Mouse (Mus musculus): ENCODE results near the gene Fgr. TPM values are rescaled to one million over a fixed set of nuclear protein-coding genes. Genes with fewer than 3 reads are reported as not detected.
A peak's percentile ranks its signal among the peaks of the same experiment; 100 is the strongest.

Fgr gene
- total RNA-seq, 2 experiments from 2014 or later = 0.31 to 0.60 TPM

DNA sequence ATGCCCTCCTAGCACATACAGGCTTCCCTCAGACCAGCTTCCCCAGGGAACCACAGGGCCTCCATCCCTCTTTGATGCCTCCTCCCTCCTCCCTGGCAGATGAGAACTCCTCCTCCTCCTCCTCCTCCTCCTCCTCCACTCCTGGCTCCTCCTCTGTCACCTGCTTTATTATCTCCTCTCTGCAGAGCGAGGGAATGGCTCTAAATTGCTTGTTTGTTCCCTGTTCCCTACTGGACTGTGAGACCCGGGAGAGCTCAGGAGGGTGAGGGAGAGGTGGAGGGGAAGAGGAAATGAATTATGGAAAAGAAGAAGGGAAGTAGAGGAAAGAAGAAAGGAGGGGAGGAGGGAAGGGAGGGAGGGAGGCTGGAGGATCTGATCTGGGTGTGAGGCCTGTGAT, 18.5 kb upstream of the Fgr start:
- intact Hi-C loops (cut with DNase I) = no loop called here
- DNase-seq = no peak

DNA sequence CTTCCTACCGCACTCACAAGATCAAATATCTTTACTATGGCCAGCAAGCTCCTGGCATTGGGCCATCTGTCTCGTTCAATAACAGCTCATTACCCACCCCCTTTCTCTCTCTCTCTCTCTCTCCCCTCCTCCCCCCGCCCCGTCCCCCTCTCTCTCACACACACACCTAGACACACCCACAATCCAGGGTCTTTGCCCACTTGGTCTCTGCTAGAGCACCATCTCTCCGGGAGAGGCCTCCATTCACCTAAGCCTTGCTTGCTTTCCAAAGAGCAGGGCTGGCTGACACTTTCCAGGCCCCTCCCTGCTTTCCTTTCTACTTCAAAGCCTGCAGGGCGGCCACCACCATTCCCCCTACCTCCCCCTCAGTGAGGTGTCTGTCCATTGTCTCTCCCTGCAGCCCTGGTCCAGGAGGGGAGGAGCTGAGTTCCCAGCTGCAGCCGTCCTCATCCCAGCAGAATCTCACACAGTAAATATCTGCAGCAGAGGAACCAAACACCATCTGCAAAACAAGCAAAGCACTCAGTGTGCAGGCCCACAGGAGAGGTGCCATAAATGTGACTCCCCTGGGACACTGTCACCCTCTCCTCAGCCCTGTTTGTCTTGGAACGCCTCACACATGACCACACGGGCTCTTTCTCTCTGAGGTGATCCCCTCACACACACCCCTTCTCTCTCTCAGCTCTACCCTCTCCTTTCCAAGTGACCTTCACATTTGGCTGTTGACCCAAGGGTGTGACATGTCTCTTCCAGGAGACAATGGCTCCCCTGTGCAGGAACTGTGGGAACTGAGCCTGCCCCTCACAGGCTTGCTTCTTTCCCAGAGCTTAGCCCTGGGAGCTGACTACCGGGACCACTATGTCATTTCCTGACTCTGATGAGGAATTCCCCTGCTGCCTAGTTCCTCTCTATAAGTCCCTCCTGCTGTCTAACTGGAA, 14.9 kb upstream of the Fgr start:
- intact Hi-C loops (cut with DNase I) = no loop called here
- peak; percentile 56 to 71 for DNase-seq

DNA sequence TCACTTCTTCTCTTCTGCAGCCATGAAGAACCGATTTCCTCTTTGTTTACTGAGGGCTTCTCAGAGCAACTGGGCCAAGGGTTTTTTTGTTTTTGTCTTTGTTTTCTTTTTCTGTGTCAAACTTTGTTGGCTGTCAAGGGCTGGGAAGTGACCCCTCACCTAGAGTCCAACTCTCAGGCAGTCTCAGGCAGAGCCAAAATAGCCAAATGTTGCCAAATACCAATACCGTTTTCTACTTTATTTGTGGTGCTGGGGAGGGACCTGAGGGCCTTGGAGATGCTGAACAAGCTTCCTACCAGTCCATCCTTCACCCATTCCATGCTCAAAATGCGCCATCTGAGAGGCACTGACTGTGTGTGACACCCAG, 14.2 kb upstream of the Fgr start:
- intact Hi-C loops (cut with DNase I) = loop anchor here (2.0 kb wide), 1 partner anchor 15 kb away; the partner anchor contains the start of gene Fgr
- DNase-seq = no peak

DNA sequence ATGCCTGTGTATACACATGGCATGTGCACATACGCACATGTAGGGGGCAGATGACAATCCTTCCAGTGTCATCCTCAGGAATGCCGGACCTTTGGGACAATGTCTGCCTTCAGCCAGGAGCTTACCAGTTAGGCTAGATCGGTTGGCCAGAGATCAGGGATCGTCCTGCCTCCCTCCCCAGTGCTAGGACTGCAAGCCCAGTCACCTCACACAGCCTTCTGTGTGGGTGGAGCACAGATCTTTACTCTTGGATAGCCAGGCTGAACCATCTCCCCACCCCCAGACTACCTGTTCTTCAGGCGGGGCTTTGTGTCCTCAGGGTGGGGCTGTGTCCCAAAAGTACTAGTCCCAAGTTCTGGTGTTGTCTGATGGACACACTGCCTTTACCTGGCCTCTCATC, 13.6 kb upstream of the Fgr start:
- intact Hi-C loops (cut with DNase I) = loop anchor here (2.0 kb wide), 1 partner anchor 14 kb away; the partner anchor contains the start of gene Fgr
- peak in 1 of 2 experiments; percentile 30 for DNase-seq

DNA sequence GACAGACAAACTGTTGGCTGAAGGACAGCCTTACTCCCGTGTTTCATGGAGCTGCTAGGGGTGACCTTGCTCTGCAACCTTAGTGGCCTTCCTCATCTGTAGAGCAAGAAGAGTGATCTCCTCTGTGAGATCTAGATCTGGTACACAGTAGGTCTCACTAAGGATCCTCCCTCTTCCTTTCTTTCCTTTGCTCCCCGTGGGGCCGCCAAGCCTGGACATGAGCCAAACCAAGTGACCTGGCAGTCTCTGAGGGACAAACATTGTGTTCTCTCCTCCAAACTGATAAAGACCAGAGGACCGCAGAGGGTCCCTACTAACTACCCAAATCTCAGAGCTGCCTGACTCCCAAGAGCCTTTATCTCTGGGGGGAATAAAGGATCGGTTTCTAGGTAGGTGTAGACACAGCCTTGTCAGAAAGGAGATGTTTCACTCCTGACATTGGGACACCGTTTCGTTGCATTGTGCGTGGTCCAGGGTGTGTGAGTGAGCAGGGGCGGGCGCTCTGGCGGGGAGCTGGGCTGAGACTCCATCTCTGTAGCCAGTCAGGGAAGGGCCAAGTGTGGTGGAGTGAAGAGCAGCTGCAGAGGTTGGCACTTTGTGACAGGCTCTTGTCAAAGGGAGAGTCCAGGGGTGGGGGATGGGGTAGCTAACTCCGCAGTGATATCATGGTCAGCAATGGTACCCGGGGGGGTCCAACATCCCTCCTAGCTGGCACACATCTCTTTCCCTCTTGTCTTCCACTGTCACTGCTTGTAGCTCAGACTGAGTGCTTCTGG, 12.8 kb upstream of the Fgr start:
- peak; percentile 79 to 80 for DNase-seq
- intact Hi-C loops (cut with DNase I) = loop anchor here (2.0 kb wide), 1 partner anchor 14 kb away; the partner anchor contains the start of gene Fgr

DNA sequence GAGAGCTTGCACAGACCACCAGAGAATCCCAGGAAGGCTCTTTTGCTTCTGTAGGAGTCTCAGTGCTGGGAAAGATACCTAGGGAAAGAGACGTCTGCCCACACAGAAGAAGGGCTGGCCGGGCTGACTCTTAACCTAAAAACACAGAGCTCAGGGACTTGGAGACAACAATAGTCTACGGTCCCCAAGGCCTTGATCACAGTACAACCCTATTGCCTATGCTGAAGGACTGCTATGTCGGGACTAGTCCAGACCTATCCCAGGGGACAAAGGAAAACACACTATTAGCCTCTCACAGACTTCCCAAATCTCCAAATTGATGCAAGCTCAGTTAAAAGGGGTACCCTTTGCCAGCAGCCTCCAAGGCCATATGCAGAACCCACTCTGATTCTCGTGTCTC, 12.0 kb upstream of the Fgr start:
- intact Hi-C loops (cut with DNase I) = loop anchor here (2.0 kb wide), 1 partner anchor 13 kb away; the partner anchor contains the start of gene Fgr
- no peak for DNase-seq

DNA sequence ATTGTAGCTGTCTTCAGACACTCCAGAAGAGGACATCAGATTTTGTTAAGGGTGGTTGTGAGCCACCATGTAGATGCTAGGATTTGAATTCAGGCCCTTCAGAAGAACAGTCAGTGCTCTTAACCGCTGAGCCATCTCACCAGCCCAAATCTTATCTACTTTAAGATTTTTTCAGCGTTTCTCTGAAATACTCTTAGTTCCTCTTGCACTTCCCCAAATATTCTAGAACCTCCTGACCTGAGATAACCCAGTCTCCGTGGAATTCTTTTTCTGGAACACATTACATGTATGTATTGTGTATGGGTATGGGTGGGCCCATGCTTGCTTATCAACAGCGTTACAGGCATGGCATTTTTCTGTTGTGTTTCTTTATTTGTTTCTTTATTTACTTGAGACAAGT, 11.3 kb upstream of the Fgr start:
- DNase-seq = no peak
- intact Hi-C loops (cut with DNase I) = no loop called here

DNA sequence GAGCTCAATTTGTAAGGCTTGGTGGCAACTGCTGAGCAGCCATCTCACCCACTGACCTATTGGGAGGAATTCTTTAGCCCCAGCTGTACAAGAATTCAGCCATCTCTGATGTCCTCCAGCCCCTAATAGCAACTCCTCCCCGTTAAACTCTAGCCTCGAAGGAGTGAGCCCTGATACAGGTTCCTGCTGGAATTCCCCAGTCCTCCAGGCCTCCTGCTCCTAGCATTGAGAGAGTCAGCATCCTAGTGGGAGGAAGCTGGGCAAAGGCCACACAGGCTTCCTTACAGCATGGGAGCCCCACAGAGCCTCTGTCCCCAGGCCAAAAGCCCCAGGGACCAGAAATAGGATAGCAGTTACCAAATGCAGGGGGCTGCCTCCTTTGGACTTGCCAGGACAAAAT, 10.5 kb upstream of the Fgr start:
- intact Hi-C loops (cut with DNase I) = no loop called here
- no peak for DNase-seq

DNA sequence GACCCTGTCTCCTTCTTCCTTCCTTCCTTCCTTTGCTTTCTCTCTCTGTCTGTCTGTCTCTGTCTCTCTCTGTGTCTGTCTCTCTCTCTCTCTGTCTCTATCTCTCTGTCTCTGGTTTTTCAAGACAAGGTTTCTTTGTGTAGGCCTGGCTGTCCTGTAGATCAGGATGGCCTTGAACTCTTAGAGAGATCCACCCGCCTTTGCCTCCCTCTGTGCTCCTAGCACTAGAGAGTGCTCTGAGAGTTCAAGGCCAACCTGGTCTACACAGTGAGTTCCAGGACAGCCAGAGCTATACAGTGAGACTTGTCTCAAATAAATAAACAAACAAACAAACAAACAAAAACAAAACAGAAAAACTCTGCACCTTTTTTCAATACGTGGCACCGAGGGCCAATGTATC, 9.8 kb upstream of the Fgr start:
- intact Hi-C loops (cut with DNase I) = no loop called here
- no peak for DNase-seq

DNA sequence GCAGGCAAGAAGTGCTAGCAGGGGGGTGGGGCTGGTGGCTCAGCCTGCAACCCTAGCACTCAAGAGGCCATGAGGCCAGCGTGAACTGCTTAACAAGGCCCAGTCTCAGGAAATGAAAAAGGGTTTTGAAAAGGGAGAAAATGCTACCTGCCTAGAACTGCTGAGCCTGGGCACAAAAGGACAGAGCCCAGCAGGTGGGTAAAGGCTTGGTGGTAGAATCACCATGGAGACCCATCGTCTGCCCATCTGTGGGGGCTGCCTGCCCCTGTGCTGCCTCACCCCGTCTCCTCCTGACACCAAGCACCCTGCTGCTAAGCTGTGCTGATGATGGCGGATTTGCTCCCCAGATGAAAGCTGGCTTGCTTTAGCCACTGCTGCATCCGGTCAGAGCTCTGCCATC, 9.4 kb upstream of the Fgr start:
- no peak for DNase-seq
- intact Hi-C loops (cut with DNase I) = no loop called here

DNA sequence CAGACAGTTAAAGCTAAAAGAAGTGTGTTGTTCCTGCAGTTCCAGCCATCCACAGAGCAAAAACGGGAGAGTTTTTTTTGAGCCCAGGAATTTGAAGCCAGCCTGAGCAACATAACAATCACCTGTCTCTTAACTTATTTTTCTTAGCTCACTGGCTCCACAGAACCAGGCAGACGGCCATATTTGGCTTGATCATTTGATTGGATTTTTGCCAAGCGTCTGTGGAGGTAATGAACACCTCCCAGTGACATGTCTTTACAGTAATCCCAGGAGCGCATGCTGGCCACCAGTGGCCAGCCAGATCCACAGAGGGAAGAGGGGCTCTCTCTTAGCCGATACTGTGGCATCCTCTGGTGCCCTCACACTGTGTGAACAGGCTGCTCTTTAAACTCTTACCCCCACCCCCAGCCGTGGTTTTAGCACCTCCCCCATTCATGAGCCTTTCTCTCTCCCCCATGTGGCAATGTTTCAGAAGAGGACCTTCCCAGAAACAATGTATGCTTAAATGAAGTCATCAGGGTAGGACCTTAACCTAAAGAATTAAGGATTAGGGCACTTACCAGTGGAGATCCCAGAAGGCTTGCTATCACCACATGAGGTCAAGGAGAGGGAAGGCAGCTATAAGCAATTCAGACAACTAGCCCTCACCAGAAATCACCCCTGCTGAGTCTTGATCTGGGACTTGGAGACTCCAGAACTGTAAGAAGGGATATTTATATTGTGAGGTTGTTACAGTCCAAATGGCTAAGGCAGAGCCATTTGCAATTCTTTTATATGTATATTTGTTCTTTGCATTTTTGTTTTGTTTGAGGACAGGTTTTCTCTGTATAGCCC, 5.6 kb upstream of the Fgr start:
- intact Hi-C loops (cut with DNase I) = no loop called here
- DNase-seq = no peak

DNA sequence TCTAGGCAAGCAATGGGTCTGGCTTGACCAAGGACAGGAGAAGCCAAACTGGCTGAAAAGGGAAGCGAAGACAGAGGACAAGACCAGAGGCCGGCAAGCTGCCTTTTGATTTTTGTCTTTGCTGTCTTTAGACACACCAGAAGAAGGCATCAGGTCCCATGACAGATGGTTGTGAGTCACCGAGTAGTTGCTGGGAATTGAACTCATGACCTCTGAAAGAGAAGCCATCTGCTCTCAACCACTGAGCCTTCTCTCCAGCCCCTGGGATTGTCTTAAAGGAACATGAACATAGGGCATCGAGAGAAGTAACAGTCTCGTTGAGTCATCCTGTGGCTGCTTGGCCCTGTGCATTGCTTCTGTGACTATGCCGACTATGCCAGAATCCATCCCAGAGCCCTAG, 2.3 kb upstream of the Fgr start:
- DNase-seq = no peak
- intact Hi-C loops (cut with DNase I) = no loop called here

DNA sequence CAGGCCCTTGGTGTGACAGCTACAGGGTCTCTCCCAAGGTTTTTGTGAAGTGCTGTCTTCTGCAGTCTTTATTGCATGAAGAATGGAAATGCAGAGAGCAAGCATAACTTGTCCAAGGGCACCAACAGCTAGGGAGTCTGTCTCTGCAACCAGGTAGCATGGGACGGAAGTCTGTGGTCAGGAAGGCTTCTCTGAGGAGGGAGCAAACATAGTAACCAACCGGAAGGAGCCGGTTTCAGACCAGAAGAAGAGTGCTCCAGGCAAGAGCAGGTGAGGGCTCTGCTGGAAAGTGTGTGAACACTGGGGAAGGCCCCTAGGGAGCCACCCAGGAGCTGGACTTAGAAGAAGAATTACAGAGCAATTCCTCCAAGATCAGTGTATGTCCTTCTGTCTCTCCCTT, 1.8 kb upstream of the Fgr start:
- intact Hi-C loops (cut with DNase I) = no loop called here
- no peak for DNase-seq

DNA sequence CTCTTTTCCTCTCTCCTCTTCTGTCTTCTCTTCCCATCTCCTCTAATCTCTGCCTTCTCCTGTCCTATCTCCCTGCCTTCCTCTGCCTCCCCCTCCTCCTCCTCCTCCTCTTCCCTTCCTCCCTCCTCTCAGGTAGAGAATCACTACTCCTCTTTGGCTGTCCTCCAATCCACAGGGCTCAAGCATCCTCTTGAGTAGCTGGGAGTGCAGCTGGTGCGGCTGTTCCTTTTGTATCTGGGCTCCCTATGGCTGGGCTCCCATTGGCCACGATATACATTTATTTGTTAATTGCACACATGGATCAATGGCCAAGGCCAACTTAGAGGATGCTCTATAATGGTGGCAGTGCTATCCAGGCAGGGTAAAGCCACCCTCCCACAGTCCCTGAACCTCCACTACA, 1.3 kb upstream of the Fgr start:
- no peak for DNase-seq
- intact Hi-C loops (cut with DNase I) = no loop called here

DNA sequence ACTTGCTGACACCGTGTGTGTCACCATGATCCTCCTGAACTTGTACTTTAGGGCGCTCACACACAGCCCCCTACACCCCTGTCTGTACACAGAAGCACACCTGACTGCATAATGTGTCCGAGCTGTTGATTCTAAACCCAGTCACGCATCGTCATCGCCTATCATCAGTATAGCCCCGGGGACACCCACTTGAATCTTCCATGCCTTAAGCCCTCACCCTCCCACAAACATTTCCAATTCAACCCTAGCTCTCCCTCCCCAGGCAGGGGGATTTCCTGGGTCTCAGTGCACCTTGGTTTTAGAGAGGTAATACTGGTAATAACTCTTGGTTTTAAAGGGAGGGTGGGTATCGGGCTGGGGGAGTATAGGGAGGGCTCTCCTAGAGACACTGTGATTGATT, 709 bp upstream of the Fgr start:
- DNase-seq = no peak
- intact Hi-C loops (cut with DNase I) = no loop called here

DNA sequence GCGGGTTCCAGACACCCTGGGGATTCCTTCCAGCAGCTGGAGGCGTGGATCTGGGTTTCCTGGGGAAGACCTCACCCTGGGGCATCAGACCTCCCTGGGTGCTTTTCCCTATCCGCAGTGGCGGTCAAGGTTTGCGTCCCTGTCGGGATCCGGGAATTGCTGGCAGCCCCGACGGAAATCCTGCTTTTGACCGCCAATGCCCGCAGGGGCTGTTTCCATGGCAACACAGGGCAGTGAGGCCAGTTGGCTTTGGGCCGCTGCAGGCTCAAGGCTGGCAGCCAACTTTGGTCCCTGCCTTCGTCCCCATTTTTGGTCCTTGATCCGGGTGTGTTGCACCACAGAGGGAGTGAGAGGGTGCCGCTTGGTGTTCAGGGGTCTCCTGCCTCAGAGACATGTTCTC, 1.0 kb downstream of the Fgr start:
- DNase-seq = peak; percentile 67 to 68
- intact Hi-C loops (cut with DNase I) = loop anchor here (2.0 kb wide), 1 partner anchor 14 kb away; no protein-coding TSS in a partner anchor

DNA sequence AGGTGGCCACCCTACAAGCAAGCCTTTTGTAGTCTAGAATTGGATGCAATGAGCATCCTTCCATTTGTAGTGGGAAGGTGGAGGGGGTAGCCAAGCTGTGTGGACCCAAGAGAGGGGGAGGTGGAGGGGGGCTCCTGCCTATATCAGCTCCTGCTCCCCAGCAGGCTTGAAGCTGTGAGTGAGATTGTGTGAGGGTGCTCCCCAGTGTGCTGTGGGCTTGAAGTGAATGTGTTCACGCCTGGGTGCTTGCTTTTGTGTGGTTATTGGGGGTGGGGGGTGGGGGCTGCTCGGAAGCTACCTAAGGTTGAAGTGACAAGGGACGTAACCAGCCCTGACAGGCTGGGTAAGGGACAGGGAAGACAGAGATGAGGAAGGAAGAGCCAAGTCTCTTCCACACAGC, 1.9 kb downstream of the Fgr start:
- DNase-seq = no peak
- intact Hi-C loops (cut with DNase I) = loop anchor here (2.0 kb wide), 1 partner anchor 15 kb away; no protein-coding TSS in a partner anchor

DNA sequence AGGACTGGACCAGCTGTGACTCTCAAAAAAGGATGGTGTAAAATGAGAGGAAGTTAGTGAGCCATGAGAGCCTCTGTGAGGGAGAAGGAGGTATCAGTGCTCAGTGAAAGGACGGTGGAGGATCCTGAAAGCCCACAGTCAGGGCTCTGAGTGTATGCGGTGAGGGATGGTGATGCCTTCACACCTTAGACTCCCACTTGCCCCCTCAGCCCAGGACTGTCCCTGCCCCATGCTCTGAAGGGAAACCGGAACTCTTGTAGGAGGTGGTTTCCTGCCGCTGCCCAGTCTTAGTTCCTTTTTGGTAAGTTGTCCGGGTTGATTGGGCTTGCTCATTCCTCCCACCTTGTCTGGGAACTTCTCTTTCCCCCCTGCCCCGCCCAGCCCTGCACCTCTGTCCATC, 2.8 kb downstream of the Fgr start:
- no peak for DNase-seq
- intact Hi-C loops (cut with DNase I) = no loop called here

DNA sequence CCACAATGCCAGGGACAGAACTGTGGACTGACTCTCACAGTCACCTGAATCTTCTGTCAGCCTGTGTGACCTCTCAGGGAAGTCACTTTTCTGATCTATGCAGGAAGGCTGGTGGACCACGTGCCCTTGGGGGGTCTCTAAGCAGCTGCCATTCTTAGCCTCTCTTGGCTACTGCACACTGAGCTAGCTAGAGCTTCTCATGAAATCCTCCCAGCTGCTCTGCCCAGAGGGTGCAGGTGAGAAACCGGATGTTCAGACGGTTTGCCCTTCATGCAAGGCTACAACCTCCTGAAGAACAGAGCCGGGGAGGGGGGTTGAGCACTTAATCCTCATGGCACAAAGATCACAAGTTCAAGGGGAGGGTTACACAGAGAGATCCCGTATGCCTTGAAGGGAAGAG, 3.7 kb downstream of the Fgr start:
- intact Hi-C loops (cut with DNase I) = no loop called here
- DNase-seq = no peak

DNA sequence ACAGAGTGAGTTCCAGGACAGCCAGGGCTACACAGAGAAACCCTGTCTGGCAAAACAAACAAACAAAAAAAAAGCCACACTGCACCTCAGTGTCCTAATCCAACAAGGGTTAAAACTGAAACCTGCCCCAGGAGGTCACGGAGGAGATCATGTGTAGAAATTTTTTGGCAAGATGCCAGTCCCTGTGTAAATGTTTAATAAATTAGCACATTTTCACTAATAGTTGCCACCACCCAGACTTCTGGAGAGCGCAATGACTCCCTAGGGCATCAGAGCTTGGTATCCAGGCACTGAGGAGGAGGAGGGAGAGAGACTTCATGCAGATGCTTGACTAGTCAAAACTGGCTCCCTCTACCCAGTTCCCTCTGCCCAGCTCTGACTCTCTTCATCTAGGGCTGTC, 5.3 kb downstream of the Fgr start:
- intact Hi-C loops (cut with DNase I) = no loop called here
- no peak for DNase-seq

DNA sequence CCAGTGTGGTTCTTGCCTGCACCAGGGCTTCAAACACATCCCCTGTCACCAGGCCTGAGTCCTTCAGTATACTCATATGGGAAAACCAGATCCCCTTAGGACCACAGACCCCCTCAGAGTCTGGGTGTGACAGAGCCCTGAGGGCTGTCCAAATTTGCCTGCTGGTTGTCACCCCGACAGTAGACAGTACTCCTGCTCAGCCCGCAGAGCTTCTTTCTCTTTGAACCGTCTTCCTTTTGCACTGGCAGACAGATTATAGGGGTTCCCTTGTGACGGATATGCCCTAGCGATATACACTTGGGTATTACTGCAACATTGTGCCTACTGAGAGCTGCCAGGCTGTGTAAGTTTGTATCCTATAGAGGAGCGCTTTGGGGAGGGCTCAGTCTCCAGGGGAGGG, 7.7 kb downstream of the Fgr start:
- intact Hi-C loops (cut with DNase I) = no loop called here
- DNase-seq = no peak
